Mouse (Mus musculus): ENCODE measurements around the gene Srpr.

Gene Srpr

DNA sequence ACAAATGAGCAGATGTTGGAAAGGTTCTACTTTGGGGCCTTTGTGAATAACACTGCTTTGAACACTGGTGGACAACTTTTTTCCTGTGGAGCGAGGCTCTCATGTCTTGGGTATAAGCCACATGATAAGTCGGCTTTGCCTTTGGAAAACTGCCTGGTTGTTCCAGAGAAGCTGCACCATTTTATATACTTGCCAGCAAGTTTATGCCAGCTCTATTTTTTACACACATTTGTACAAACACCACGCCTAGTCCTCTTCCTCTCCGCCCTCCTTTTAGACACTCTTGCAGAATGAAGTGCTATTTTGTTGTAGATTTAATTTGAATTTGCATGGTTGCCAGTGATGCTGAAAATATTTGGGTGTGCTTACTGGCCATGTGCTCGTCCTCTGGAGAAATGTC lies 93.5 kb downstream of the Srpr start:
- DNase-seq (ENCODE audit: low read depth, low spot score), result no peak
- H3K36me3 ChIP-seq (ENCODE audit: control insufficient read depth, insufficient read depth, low read length, poor library complexity, severe bottlenecking), result no peaks in the 10 kb centered on the region
- no peaks in the 10 kb centered on the region for H3K27me3 ChIP-seq (ENCODE audit: control insufficient read depth, insufficient read depth, low read length, poor library complexity, severe bottlenecking)
